Mouse (Mus musculus) hindbrain, embryonic 10.5 days (tissue): Measurements from ENCODE around the gene Asxl1. TPM values are rescaled to one million over a fixed set of nuclear protein-coding genes. Genes with fewer than 3 reads are reported as not detected.
"Not testable (repeated sequence)": the region's sequence is repeated elsewhere in the genome, so short reads cannot be mapped to it uniquely, and the experiment has no call there.

Source experiments
- DNase-seq: peaks from one replicate; pipeline ENCODE4 v3.0.0-alpha.2; 2017; ENCODE audit warnings: low spot score
- H3K27ac ChIP-seq: fragments of 300-500 bp; sonication (generic); 2 replicates; pipeline ENCODE4 v1.5.1; 2016; ENCODE audit warnings: mild to moderate bottlenecking, moderate library complexity
- H3K27me3 ChIP-seq: fragments of 300-500 bp; sonication (generic); 2 replicates; pipeline ENCODE4 v1.6.1; 2016; ENCODE audit warnings: mild to moderate bottlenecking; ENCODE audit not compliant: poor library complexity, insufficient read depth, severe bottlenecking
- H3K36me3 ChIP-seq: fragments of 300-500 bp; sonication (generic); 2 replicates; pipeline ENCODE4 v1.6.1; 2016; ENCODE audit warnings: mild to moderate bottlenecking, moderate library complexity
- H3K4me1 ChIP-seq: fragments of 300-500 bp; sonication (generic); replicated peaks from 2 replicates; pipeline ENCODE4 v1.6.1; 2016; ENCODE audit warnings: mild to moderate bottlenecking
- H3K4me3 ChIP-seq: fragments of 300-500 bp; sonication (generic); 2 replicates; pipeline ENCODE4 v1.5.1; 2016; ENCODE audit warnings: mild to moderate bottlenecking, moderate library complexity
- H3K9me3 ChIP-seq: fragments of 300-500 bp; sonication (generic); 2 replicates; pipeline ENCODE4 v1.6.1; 2016; ENCODE audit warnings: mild to moderate bottlenecking, moderate library complexity
- WGBS: fragments of 180-500 bp; shearing (Covaris S2); methylation state at CpG from one replicate; pipeline ENCODE4 v1.1.7; 2016; 5-methylcytosine and 5-hydroxymethylcytosine counted together
- polyA plus RNA-seq: library from polyadenylated mRNA; unstranded; fragments of >200 nt; fragmentation: Nextera tagmentation; extraction: Ambion mirVana; gene quantifications from 2 replicates; pipeline ENCODE4 v1.2.1, GENCODE M21; 2016

The Asxl1 gene
- polyA plus RNA-seq, 1 experiment from 2014 or later: 11.7 TPM

DNA sequence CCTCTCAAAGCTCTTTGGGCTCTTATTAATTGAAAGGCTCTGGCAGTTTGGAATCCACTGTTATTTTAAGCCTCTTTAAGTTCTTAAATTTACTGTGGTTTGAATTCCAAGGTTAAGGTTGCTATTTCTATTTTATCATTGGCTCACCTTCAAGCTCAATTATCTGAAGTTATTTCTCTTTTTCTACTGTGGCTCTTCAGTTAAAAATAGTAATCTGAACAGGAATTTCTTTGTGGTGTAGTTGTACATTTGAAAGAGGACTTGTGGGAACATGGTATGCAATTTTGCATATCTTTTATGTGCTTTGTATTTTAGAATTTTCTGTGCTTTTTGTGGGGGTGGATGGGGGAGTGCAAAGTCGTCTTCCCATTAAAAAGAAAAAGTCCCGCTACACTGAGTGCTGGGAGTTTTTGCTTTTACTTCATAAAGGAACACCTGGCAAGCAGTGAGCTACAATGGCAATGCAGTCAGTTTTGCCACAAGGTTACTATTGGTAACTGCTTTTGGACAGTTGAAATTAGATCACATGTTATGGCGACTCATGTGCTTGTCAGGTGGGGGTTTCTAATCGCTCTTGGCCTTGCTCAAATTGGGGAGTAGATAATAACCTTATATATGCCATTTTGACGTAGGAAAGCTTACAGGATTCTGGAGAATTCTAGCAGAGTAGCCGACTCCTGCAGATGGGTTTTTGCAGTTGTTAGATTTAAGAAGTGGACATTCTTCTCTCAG is 2.6 kb downstream of the Asxl1 start:
- H3K27ac ChIP-seq: no peak overlapping the region
- peak overlapping the region; percentile 90 for H3K4me3 ChIP-seq
- 74% methylated on average over 6 of the region's 6 CpGs for WGBS
- H3K4me1 ChIP-seq: peaks cover 48% of the 10 kb centered on the region
- no peaks in the 10 kb centered on the region for H3K27me3 ChIP-seq
- H3K9me3 ChIP-seq: no peaks in the 10 kb centered on the region
- no peak for DNase-seq
- H3K36me3 ChIP-seq: peaks cover 42% of the 10 kb centered on the region

DNA sequence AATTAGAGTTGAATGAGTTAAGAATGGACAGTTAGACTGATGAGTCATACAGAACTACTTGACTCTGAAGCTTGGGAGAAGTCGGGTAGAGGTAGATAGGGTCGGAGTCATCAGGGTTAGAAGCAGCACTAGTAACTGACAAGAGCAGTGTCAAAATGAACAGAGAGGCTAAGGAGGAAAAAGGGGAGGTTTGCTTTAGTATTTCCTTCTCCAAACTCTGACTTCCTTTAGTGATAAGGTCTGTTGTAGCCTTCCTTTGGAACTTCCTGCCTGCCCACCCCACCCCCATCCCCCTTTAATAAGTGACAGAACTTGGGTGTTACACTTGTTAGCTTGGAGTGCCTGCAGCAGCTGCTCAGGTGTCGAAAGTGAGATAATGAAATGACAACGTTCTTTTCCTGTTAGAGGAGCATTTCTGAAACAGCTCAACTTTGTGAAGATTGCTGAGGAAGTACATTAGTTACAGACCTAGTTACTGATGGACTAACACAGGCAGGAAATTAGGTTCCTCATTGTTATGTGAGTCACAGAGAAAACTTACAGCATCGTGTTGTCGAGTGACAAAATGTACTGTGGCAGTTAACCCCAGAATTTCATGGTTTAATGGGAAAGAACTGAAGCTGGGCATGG is 5.0 kb downstream of the Asxl1 start:
- peaks cover 66% of the 10 kb centered on the region for H3K36me3 ChIP-seq
- WGBS: 65% methylated on average over 6 of the region's 6 CpGs
- H3K9me3 ChIP-seq: no peaks in the 10 kb centered on the region
- no peak overlapping the region for H3K27ac ChIP-seq
- DNase-seq: no peak
- no peak overlapping the region for H3K4me3 ChIP-seq
- H3K27me3 ChIP-seq: no peaks in the 10 kb centered on the region
- peaks cover 39% of the 10 kb centered on the region for H3K4me1 ChIP-seq

GRCm38 (mm10) chr2:153354648-153355047 is 9.0 kb downstream of the Asxl1 start:
- 95% methylated on average over 2 of the region's 2 CpGs for WGBS
- Histone ChIP-seq H3K27ac (no peak overlapping the region), H3K9me3 (no peaks in the 10 kb centered on the region), H3K4me3 (no peak overlapping the region), H3K4me1 (peaks cover 15% of the 10 kb centered on the region), H3K36me3 (peaks cover 98% of the 10 kb centered on the region), H3K27me3 (no peaks in the 10 kb centered on the region)
- no peak for DNase-seq

- peaks cover 99% of the 10 kb centered on the region for H3K36me3 ChIP-seq
- WGBS: 94% methylated on average over 4 of the region's 4 CpGs
- no peak for DNase-seq
These were observed 11.2 kb downstream of the Asxl1 start for GRCm38 (mm10) chr2:153356784-153357183.

GRCm38 (mm10) chr2:153361101-153361710 is 15.6 kb downstream of the Asxl1 start:
- Histone ChIP-seq H3K36me3 (peaks cover 97% of the 10 kb centered on the region), H3K4me3 (no peak overlapping the region), H3K9me3 (no peaks in the 10 kb centered on the region), H3K4me1 (no peaks in the 10 kb centered on the region), H3K27ac (no peak overlapping the region), H3K27me3 (no peaks in the 10 kb centered on the region)
- 93% methylated on average over 1 of the region's 1 CpGs for WGBS
- DNase-seq: no peak

More at GRCm38 (mm10) chr2:153356784-153357183, 11.2 kb downstream of the Asxl1 start:
- Histone ChIP-seq H3K4me1 (no peaks in the 10 kb centered on the region), H3K4me3 (no peak overlapping the region), H3K9me3 (no peaks in the 10 kb centered on the region), H3K27ac (no peak overlapping the region), H3K27me3 (no peaks in the 10 kb centered on the region)

DNA sequence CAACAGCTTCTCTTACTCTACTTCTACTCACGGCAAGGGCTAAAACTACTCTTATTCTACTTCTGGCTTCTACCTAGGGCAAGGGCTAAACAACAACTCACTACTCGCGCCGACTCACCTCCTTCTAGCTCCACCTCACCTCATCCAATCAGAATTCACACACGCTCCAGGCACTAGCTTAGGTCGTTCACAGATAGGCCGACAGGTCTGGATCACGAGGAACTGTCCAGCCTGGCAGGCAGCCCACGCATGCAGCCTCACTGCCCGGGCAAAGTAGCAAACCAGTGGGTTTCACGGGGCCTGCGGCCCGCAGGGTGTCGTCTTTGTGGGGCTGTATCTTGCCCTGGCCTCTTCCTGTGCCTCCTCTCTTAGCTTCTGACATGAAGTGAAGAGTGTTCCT is 18.9 kb downstream of the Asxl1 start:
- peaks cover 98% of the 10 kb centered on the region for H3K36me3 ChIP-seq
- H3K9me3 ChIP-seq, H3K27ac ChIP-seq, H3K27me3 ChIP-seq, H3K4me3 ChIP-seq, H3K4me1 ChIP-seq, DNase-seq: not testable (repeated sequence)
- WGBS: 92% methylated on average over 14 of the region's 14 CpGs

DNA sequence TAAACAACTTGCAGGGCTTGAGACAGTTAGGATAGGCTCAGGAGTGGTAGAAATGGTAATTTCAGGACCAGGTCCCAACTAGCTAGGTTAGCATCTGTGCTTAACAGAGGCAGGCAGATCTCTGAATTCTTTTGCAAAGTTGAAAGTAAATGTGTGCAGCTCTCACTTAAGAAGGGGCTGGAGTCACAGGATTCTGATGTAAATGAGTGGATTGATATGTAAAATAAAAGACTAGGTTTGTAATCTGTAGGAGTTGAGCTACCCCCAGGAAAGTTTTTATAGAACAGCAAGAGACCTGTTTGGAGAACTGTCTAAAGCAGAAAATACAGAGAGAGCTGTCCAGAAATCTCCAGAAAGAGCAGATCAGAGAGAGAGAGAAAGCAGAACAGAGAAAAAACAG is 25.2 kb downstream of the Asxl1 start:
- DNase-seq: no peak
- Histone ChIP-seq H3K27ac (no peak overlapping the region), H3K27me3 (no peaks in the 10 kb centered on the region), H3K4me1 (no peaks in the 10 kb centered on the region), H3K36me3 (peaks cover 73% of the 10 kb centered on the region), H3K4me3 (no peak overlapping the region), H3K9me3 (no peaks in the 10 kb centered on the region)

- H3K27ac ChIP-seq: no peak overlapping the region
- WGBS: 89% methylated on average over 2 of the region's 2 CpGs
- H3K36me3 ChIP-seq: peaks cover 65% of the 10 kb centered on the region
- no peak overlapping the region for H3K4me3 ChIP-seq
- no peaks in the 10 kb centered on the region for H3K9me3 ChIP-seq
- no peak for DNase-seq
- no peaks in the 10 kb centered on the region for H3K4me1 ChIP-seq
- no peaks in the 10 kb centered on the region for H3K27me3 ChIP-seq
These were observed 29.8 kb downstream of the Asxl1 start for GRCm38 (mm10) chr2:153375380-153375779.

DNA sequence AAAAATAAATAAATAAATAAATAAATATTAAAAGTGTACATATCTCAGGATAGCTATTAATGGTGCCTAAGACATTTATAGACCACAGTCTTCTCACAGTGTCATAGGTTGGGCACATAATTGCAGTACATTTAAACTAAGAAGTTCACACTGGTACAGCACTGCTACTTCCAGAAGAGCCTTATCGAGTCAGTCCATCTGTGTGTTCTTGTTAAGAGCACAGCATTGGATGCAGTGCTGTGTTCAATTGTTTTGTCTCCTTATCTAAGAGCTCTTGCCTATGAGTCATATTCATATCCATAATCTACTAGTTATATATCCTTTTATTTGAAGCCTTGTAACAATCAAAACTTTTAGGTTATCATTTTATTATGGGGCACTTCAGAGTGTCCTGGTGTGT is 34.9 kb downstream of the Asxl1 start:
- Histone ChIP-seq H3K36me3 (peaks cover 86% of the 10 kb centered on the region), H3K9me3 (no peaks in the 10 kb centered on the region), H3K27ac (no peak overlapping the region), H3K4me1 (no peaks in the 10 kb centered on the region), H3K27me3 (no peaks in the 10 kb centered on the region), H3K4me3 (no peak overlapping the region)
- WGBS: 93% methylated on average over 1 of the region's 1 CpGs
- DNase-seq: no peak

- Histone ChIP-seq H3K27me3 (no peaks in the 10 kb centered on the region), H3K27ac (no peak overlapping the region), H3K9me3 (no peaks in the 10 kb centered on the region), H3K36me3 (peaks cover 90% of the 10 kb centered on the region), H3K4me3 (no peak overlapping the region), H3K4me1 (no peaks in the 10 kb centered on the region)
- WGBS: 90% methylated on average over 2 of the region's 2 CpGs
- no peak for DNase-seq
These were observed 44.2 kb downstream of the Asxl1 start for GRCm38 (mm10) chr2:153389831-153390230.

- no peak overlapping the region for H3K4me3 ChIP-seq
- no peaks in the 10 kb centered on the region for H3K27me3 ChIP-seq
- peaks cover 96% of the 10 kb centered on the region for H3K36me3 ChIP-seq
- no peak for DNase-seq
- no peaks in the 10 kb centered on the region for H3K4me1 ChIP-seq
- 96% methylated on average over 10 of the region's 10 CpGs for WGBS
- H3K9me3 ChIP-seq: no peaks in the 10 kb centered on the region
- H3K27ac ChIP-seq: no peak overlapping the region
These were observed 47.4 kb downstream of the Asxl1 start for GRCm38 (mm10) chr2:153393045-153393444.

- no peak overlapping the region for H3K27ac ChIP-seq
- no peaks in the 10 kb centered on the region for H3K4me1 ChIP-seq
- no peaks in the 10 kb centered on the region for H3K9me3 ChIP-seq
- H3K36me3 ChIP-seq: peaks cover 98% of the 10 kb centered on the region
- H3K27me3 ChIP-seq: no peaks in the 10 kb centered on the region
- no peak for DNase-seq
- H3K4me3 ChIP-seq: no peak overlapping the region
- 93% methylated on average over 11 of the region's 11 CpGs for WGBS
These were observed 52.3 kb downstream of the Asxl1 start for GRCm38 (mm10) chr2:153397790-153398515.

DNA sequence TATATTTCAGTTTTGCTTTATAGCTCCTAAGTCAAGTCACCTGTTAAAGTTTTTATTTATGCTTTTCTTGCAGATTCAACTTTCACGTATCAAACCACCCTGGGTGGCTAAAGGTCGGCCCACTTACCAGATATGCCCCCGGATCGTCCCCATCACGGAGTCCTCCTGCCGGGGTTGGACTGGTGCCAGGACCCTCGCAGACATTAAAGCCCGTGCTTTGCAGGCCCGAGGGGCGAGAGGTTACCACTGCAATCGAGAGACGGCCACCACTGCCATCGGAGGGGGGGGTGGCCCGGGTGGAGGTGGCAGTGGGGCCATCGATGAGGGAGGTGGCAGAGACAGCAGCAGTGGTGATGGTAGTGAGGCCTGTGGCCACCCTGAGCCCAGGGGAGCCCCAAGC is 53.5 kb downstream of the Asxl1 start:
- no peak overlapping the region for H3K27ac ChIP-seq
- WGBS: 91% methylated on average over 15 of the region's 15 CpGs

More for the DNA sequence above, 53.5 kb downstream of the Asxl1 start:
- H3K9me3 ChIP-seq: no peaks in the 10 kb centered on the region
- no peaks in the 10 kb centered on the region for H3K4me1 ChIP-seq
- DNase-seq: no peak
- no peaks in the 10 kb centered on the region for H3K27me3 ChIP-seq
- peaks cover 92% of the 10 kb centered on the region for H3K36me3 ChIP-seq
- no peak overlapping the region for H3K4me3 ChIP-seq
